10 mouse cellular contexts compared by ENCODE assay signal in the genomic region with DNA sequence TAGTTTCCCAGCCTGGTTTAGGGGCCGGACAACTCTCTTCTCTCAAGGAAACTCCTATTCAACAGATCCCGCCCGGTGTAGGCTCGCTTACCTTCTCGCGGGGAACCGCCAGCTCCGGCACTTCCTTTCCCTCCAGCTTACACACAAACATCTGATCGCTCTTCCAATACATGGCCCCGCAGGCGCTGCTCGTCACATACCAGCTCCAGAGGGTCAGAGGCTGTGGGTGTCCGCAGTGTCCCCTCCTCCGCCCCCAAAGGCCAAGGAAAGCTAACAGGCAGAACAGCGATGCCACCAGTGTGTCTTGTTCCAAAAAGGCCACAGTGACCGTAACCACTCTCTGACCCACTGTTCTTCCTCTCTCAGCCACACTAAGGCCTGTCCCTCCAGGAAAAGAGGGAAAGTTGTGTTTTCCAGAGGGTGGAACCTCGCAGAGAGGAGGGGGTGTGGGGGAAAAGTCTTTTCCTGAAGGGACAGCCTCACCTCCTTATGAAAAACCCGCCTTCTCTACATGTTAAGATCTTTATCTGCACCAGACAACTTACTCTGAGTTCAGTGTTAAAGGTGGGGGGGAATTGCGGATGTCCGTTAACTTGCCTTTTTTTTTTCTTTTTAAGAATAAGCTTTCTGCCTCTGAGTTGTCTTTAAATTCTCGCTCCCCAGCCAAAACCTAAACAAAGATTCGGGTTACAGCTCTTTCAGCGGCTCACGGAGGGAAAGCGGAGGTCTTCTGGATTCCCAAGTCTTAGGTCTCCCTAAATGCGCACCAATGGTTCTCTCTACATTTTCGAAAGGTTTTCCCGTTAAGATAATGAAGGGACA. TPM values are rescaled to one million over a fixed set of nuclear protein-coding genes. Genes with fewer than 3 reads are reported as not detected.
DNase-seq lines count a peak whose midpoint lies in the region; ATAC-seq and TF ChIP-seq lines count a peak whose summit lies in the region.
"Had no signal": no experiment of that assay in that cellular context is flagged by ENCODE, and none has a peak within 500 bp of the region (broad histone marks: within the 10 kb centered on the region; RNA-seq: fewer than 3 reads in every experiment).

Lhx8 (minus strand) TSS at position 479 of the 822 bp plus-strand sequence.

- H3K4me3 ChIP-seq in E14TG2a.4 (replicated peaks; ENCODE audit: low read length): peak within 1 kb of the TSS; percentile 53
- peak within 1 kb of the TSS; percentile 49 for H3K4me3 ChIP-seq in forebrain, embryonic 12.5 days (replicated peaks)
- 0 out of 2 replicates have a peak within 1 kb of the TSS, but pooled peaks have one; percentile 17 for H3K4me3 ChIP-seq in midbrain, embryonic 14.5 days (replicated peaks; ENCODE audit: low read depth, low read length)

- 1% methylated on average over 28 of the region's 28 CpGs for WGBS in forebrain, embryonic 12.5 days
- under 1% methylated on average over 28 of the region's 28 CpGs for WGBS in midbrain, embryonic 14.5 days

- H3K9me3 ChIP-seq in E14TG2a.4 (ENCODE audit: low read length): peaks cover 8% of the 10 kb centered on the region
- no peaks in the 10 kb centered on the region for H3K9me3 ChIP-seq in forebrain, embryonic 12.5 days
- no peaks in the 10 kb centered on the region for H3K9me3 ChIP-seq in midbrain, embryonic 14.5 days (ENCODE audit: control insufficient read depth, low read length)

- H3K4me2 ChIP-seq in forebrain, embryonic 12.5 days: peak within 1 kb of the TSS; percentile 78
- H3K4me2 ChIP-seq in midbrain, embryonic 14.5 days (ENCODE audit: low read length): peak within 1 kb of the TSS; percentile 30

- H3K9ac ChIP-seq in forebrain, embryonic 12.5 days: peak within 1 kb of the TSS; percentile 29
- H3K9ac ChIP-seq in midbrain, embryonic 14.5 days (replicated peaks; ENCODE audit: low read length): no peak within 1 kb of the TSS

- peaks cover 95% of the 10 kb centered on the region for H3K27me3 ChIP-seq in E14TG2a.4 (ENCODE audit: insufficient read depth, low read length)
- peaks cover 87% of the 10 kb centered on the region for H3K27me3 ChIP-seq in forebrain, embryonic 12.5 days
- H3K27me3 ChIP-seq in midbrain, embryonic 14.5 days (ENCODE audit: control insufficient read depth, insufficient read depth, low read length): peaks cover 82% of the 10 kb centered on the region

- peak; percentile 26 to 51 for DNase-seq in cerebellum, postnatal 10 days
- no peak for DNase-seq in cerebellum, postnatal 4 days (ENCODE audit: low spot score in 2 of 2)
- DNase-seq in induced T-regulatory cell, adult 2 months (ENCODE audit: low read depth): peak; percentile 14
- peak; percentile 69 for DNase-seq in midbrain, embryonic 14.5 days
- no peak for DNase-seq in spleen, postnatal 10 days (ENCODE audit: low spot score in 2 of 2)
- DNase-seq in right cerebral cortex, adult 18-20 months: no peak

- no peak for ATAC-seq in forebrain, embryonic 12.5 days (ENCODE audit: low FRiP score)
- ATAC-seq in midbrain, embryonic 14.5 days (ENCODE audit: low FRiP score, low TSS enrichment): no peak

- TF ChIP-seq CTCF in E14TG2a.4 (conservative IDR thresholded peaks at IDR 0.05; ENCODE audit: low read length): no peak

- peak within 1 kb of the TSS; percentile 76 for H3K27ac ChIP-seq in forebrain, embryonic 12.5 days
- H3K27ac ChIP-seq in midbrain, embryonic 14.5 days (replicated peaks; ENCODE audit: low read depth, low read length): no peak within 1 kb of the TSS

- no peaks in the 10 kb centered on the region for H3K36me3 ChIP-seq in E14TG2a.4 (ENCODE audit: insufficient read depth, low read length)
- H3K36me3 ChIP-seq in forebrain, embryonic 12.5 days (replicated peaks): no peaks in the 10 kb centered on the region
- H3K36me3 ChIP-seq in midbrain, embryonic 14.5 days (ENCODE audit: control insufficient read depth, insufficient read depth, low read length): no peaks in the 10 kb centered on the region

- H3K4me1 ChIP-seq in E14TG2a.4 (replicated peaks; ENCODE audit: low read depth, low read length): peaks cover 54% of the 10 kb centered on the region
- H3K4me1 ChIP-seq in forebrain, embryonic 12.5 days: peaks cover 33% of the 10 kb centered on the region
- peaks cover 12% of the 10 kb centered on the region; the same call in 1 of the 2 replicates for H3K4me1 ChIP-seq in midbrain, embryonic 14.5 days (ENCODE audit: control insufficient read depth, insufficient read depth, low read length)

RNA-seq across cellular contexts. Expression of gene Lhx8, which starts in this region (rescaled TPM):
- 25.0 and 55.4 TPM in 2 replicates for polyA plus RNA-seq in forebrain, embryonic 12.5 days (2016; fragmentation: Nextera tagmentation; extraction: Ambion mirVana)
- polyA plus RNA-seq in midbrain, embryonic 14.5 days (2014; fragmentation: Nextera tagmentation; extraction: Ambion mirVana): 0.26 TPM in 1 of 2 replicates, not detected in the other
- polyA plus RNA-seq: C2C12; neural tube, embryonic 14.5 days had no signal

Comparison
In these comparisons a context has a peak if more than half of its experiments do, and no peak if none do; other contexts are left out.
1. RNA of gene Lhx8 (polyA plus RNA-seq): 25.0 to 55.4 TPM in forebrain, embryonic 12.5 days; 0.26 TPM in midbrain, embryonic 14.5 days; every median in the first group is over 10 times any median in the second.
2. DNase-seq: peak in cerebellum, postnatal 10 days (2 of 2) and induced T-regulatory cell, adult 2 months (single experiment); none in cerebellum, postnatal 4 days (0 of 2), spleen, postnatal 10 days (0 of 2) and right cerebral cortex, adult 18-20 months (single experiment).
3. Peak in DNase-seq, H3K4me3 ChIP-seq and H3K4me2 ChIP-seq in midbrain, embryonic 14.5 days; RNA of the gene not detected or under 1 TPM.
4. Peak in every context shown above with its lines, with median percentiles within 50 percentile points of each other: H3K4me3 ChIP-seq.